Mouse (Mus musculus): Measurements from ENCODE around the gene 2210016F16Rik. TPM values are rescaled to one million over a fixed set of nuclear protein-coding genes. Genes with fewer than 3 reads are reported as not detected.
"Not testable (repeated sequence)": the region's sequence is repeated elsewhere in the genome, so short reads cannot be mapped to it uniquely, and the experiment has no call there.

2210016F16Rik gene
- polyA plus RNA-seq, 1 experiment from 2014 or later: 24.8 TPM

- Histone ChIP-seq H3K36me3 (peaks cover 17% of the 10 kb centered on the region), H3K27me3 (no peaks in the 10 kb centered on the region), H3K4me1 (replicated peaks) (peaks cover 23% of the 10 kb centered on the region), H3K4me3 (peak within 1 kb of the TSS; percentile 79), H3K9me3 (no peaks in the 10 kb centered on the region), H3K9ac (peak within 1 kb of the TSS; percentile 100), H3K4me2 (peak within 1 kb of the TSS; percentile 91), H3K27ac (replicated peaks) (peak within 1 kb of the TSS; percentile 100)
- ATAC-seq (ENCODE audit: low read depth): peak; percentile 97
- WGBS: under 1% methylated on average over 91 of the region's 91 CpGs
Measured at GRCm38 (mm10) chr13:58402003-58402743, 17.1 kb upstream of the 2210016F16Rik start, which contains the start of gene Rmi1. Gene Rmi1 (plus strand): TSS chr13:58402248.

- Histone ChIP-seq H3K27me3 (no peaks in the 10 kb centered on the region), H3K4me1 (replicated peaks) (peaks cover 23% of the 10 kb centered on the region), H3K36me3 (peaks cover 23% of the 10 kb centered on the region), H3K27ac (replicated peaks) (peak overlapping the region; percentile 100), H3K4me2 (peak overlapping the region; percentile 91), H3K9me3 (no peaks in the 10 kb centered on the region), H3K9ac (peak overlapping the region; percentile 100), H3K4me3 (peak overlapping the region; percentile 79)
- WGBS: under 1% methylated on average over 78 of the region's 100 CpGs
- ATAC-seq (ENCODE audit: low read depth): peak; percentile 63
Measured at GRCm38 (mm10) chr13:58401135-58402002, 16.3 kb upstream of the 2210016F16Rik start.

- under 1% methylated on average over 10 of the region's 11 CpGs for WGBS
- H3K27ac ChIP-seq (replicated peaks): no peak overlapping the region
- H3K4me3 ChIP-seq: peak overlapping the region; percentile 79
- peaks cover 31% of the 10 kb centered on the region for H3K36me3 ChIP-seq
- peak overlapping the region; percentile 100 for H3K9ac ChIP-seq
- H3K4me1 ChIP-seq (replicated peaks): peaks cover 23% of the 10 kb centered on the region
- H3K27me3 ChIP-seq: no peaks in the 10 kb centered on the region
- H3K4me2 ChIP-seq: peak overlapping the region; percentile 91
- H3K9me3 ChIP-seq: no peaks in the 10 kb centered on the region
- ATAC-seq (ENCODE audit: low read depth): no peak
Measured at GRCm38 (mm10) chr13:58400576-58400975, 15.6 kb upstream of the 2210016F16Rik start.

- no peak for ATAC-seq (ENCODE audit: low read depth)
- WGBS: 72% methylated on average over 13 of the region's 13 CpGs
- Histone ChIP-seq H3K27me3 (no peaks in the 10 kb centered on the region), H3K9ac (no peak overlapping the region), H3K36me3 (peaks cover 58% of the 10 kb centered on the region), H3K27ac (replicated peaks) (no peak overlapping the region), H3K4me2 (no peak overlapping the region), H3K9me3 (no peaks in the 10 kb centered on the region), H3K4me1 (replicated peaks) (peaks cover 17% of the 10 kb centered on the region), H3K4me3 (no peak overlapping the region)
Measured at GRCm38 (mm10) chr13:58397651-58398050, 12.6 kb upstream of the 2210016F16Rik start.

GRCm38 (mm10) chr13:58394392-58394791 lies 9.4 kb upstream of the 2210016F16Rik start:
- not testable (repeated sequence) for H3K27me3 ChIP-seq; H3K4me2 ChIP-seq; ATAC-seq (ENCODE audit: low read depth); H3K4me1 ChIP-seq (replicated peaks); H3K9me3 ChIP-seq; H3K27ac ChIP-seq (replicated peaks); H3K9ac ChIP-seq; H3K4me3 ChIP-seq
- H3K36me3 ChIP-seq: peaks cover 82% of the 10 kb centered on the region
- 89% methylated on average over 11 of the region's 11 CpGs for WGBS

- Histone ChIP-seq H3K27me3 (no peaks in the 10 kb centered on the region), H3K4me2 (no peak overlapping the region), H3K36me3 (peaks cover 44% of the 10 kb centered on the region), H3K4me1 (replicated peaks) (peaks cover 6% of the 10 kb centered on the region; the same call in 1 of the 2 replicates), H3K9me3 (no peaks in the 10 kb centered on the region), H3K4me3 (no peak overlapping the region), H3K27ac (replicated peaks) (no peak overlapping the region), H3K9ac (no peak overlapping the region)
- ATAC-seq (ENCODE audit: low read depth): no peak
- WGBS: 79% methylated on average over 2 of the region's 2 CpGs
Measured at GRCm38 (mm10) chr13:58389324-58389951, 4.4 kb upstream of the 2210016F16Rik start.

GRCm38 (mm10) chr13:58388379-58388778 lies 3.4 kb upstream of the 2210016F16Rik start:
- Histone ChIP-seq H3K4me3 (no peak overlapping the region), H3K9me3 (no peaks in the 10 kb centered on the region), H3K9ac (no peak overlapping the region), H3K36me3 (peaks cover 34% of the 10 kb centered on the region), H3K27ac (replicated peaks) (no peak overlapping the region), H3K27me3 (no peaks in the 10 kb centered on the region), H3K4me2 (no peak overlapping the region), H3K4me1 (replicated peaks) (peaks cover 12% of the 10 kb centered on the region)
- WGBS: 44% methylated on average over 3 of the region's 3 CpGs
- ATAC-seq (ENCODE audit: low read depth): no peak

GRCm38 (mm10) chr13:58387948-58388347 lies 2.9 kb upstream of the 2210016F16Rik start:
- ATAC-seq (ENCODE audit: low read depth): no peak
- no peak overlapping the region for H3K4me3 ChIP-seq
- WGBS: 14% methylated on average over 7 of the region's 7 CpGs

GRCm38 (mm10) chr13:58385547-58385920 lies 509 bp upstream of the 2210016F16Rik start:
- H3K36me3 ChIP-seq: peaks cover 36% of the 10 kb centered on the region
- peak overlapping the region; percentile 59 for H3K27ac ChIP-seq (replicated peaks)
- H3K9ac ChIP-seq: peak overlapping the region; percentile 81; the same call in 1 of the 2 replicates
- peaks cover 12% of the 10 kb centered on the region for H3K4me1 ChIP-seq (replicated peaks)
- H3K4me2 ChIP-seq: peak overlapping the region; percentile 90
- WGBS: 86% methylated on average over 7 of the region's 7 CpGs
- no peak for ATAC-seq (ENCODE audit: low read depth)
- peaks cover 15% of the 10 kb centered on the region for H3K9me3 ChIP-seq
- no peaks in the 10 kb centered on the region for H3K27me3 ChIP-seq
- peak overlapping the region; percentile 82 for H3K4me3 ChIP-seq

More at GRCm38 (mm10) chr13:58387948-58388347, 2.9 kb upstream of the 2210016F16Rik start:
- Histone ChIP-seq H3K9ac (no peak overlapping the region), H3K27ac (replicated peaks) (no peak overlapping the region), H3K9me3 (no peaks in the 10 kb centered on the region), H3K4me1 (replicated peaks) (peaks cover 12% of the 10 kb centered on the region), H3K27me3 (no peaks in the 10 kb centered on the region), H3K36me3 (peaks cover 31% of the 10 kb centered on the region), H3K4me2 (no peak overlapping the region)

- H3K36me3 ChIP-seq: peaks cover 36% of the 10 kb centered on the region
- H3K27ac ChIP-seq (replicated peaks): no peak overlapping the region
- H3K27me3 ChIP-seq: no peaks in the 10 kb centered on the region
- peak overlapping the region; percentile 81 for H3K9ac ChIP-seq
- peaks cover 12% of the 10 kb centered on the region for H3K4me1 ChIP-seq (replicated peaks)
- no peak for ATAC-seq (ENCODE audit: low read depth)
- WGBS: 51% methylated on average over 11 of the region's 11 CpGs
- peak overlapping the region; percentile 90 for H3K4me2 ChIP-seq
- peaks cover 25% of the 10 kb centered on the region for H3K9me3 ChIP-seq
- peak overlapping the region; percentile 82 for H3K4me3 ChIP-seq
Measured at GRCm38 (mm10) chr13:58384371-58384770, 654 bp downstream of the 2210016F16Rik start.

- Histone ChIP-seq H3K27ac (replicated peaks) (no peak overlapping the region), H3K4me3 (no peak overlapping the region), H3K9me3 (peaks cover 12% of the 10 kb centered on the region; the same call in 1 of the 2 replicates), H3K4me2 (no peak overlapping the region), H3K9ac (no peak overlapping the region), H3K27me3 (no peaks in the 10 kb centered on the region), H3K36me3 (no peaks in the 10 kb centered on the region), H3K4me1 (replicated peaks) (no peaks in the 10 kb centered on the region)
- ATAC-seq (ENCODE audit: low read depth): no peak
- 92% methylated on average over 2 of the region's 2 CpGs for WGBS
Measured at GRCm38 (mm10) chr13:58373153-58373470, 11.9 kb downstream of the 2210016F16Rik start.

Measured in neural tube, embryonic 13.5 days (tissue).